Mouse (Mus musculus) ES-E14 (cell line): ENCODE measurements around the gene Trpm4. TPM values are rescaled to one million over a fixed set of nuclear protein-coding genes. Genes with fewer than 3 reads are reported as not detected.
A peak's percentile ranks its signal among the peaks of the same experiment; 100 is the strongest.

Source experiments
- DNase-seq: peaks from one replicate; pipeline ENCODE4 v3.0.0-alpha.2; 2013; ENCODE audit warnings: low read depth, low spot score
- H3K27ac ChIP-seq: 2 replicates; pipeline ENCODE4 v1.5.1; 2012; ENCODE audit warnings: low read depth, mild to moderate bottlenecking, low read length, moderate library complexity, mixed read lengths; ENCODE audit not compliant: poor library complexity, insufficient read depth, severe bottlenecking
- H3K36me3 ChIP-seq: 2 replicates; pipeline ENCODE4 v1.6.1; 2012; ENCODE audit warnings: mild to moderate bottlenecking, low read length, moderate library complexity, mixed read lengths; ENCODE audit not compliant: control insufficient read depth, poor library complexity, insufficient read depth, severe bottlenecking
- H3K4me1 ChIP-seq, 2 experiments: fragments of 150-350 bp in 1 of 2; sonication (generic) in 1 of 2; 2 replicates each; pipeline ENCODE4 v1.6.1; 2012; ENCODE audit warnings: low read length in 2 of 2, mild to moderate bottlenecking in 1 of 2, mixed read lengths in 1 of 2; ENCODE audit not compliant: control insufficient read depth in 2 of 2, insufficient read depth in 2 of 2, poor library complexity in 1 of 2
- H3K4me3 ChIP-seq, 2 experiments: fragments of 150-350 bp in 1 of 2; sonication (generic) in 1 of 2; 2 replicates each; pipeline ENCODE4 v1.5.1; 2012; ENCODE audit warnings: low read length in 2 of 2, low read depth in 1 of 2, mild to moderate bottlenecking in 1 of 2, mixed read lengths in 1 of 2; ENCODE audit not compliant: insufficient read depth in 1 of 2, poor library complexity in 1 of 2, severe bottlenecking in 1 of 2
- H3K9ac ChIP-seq: 2 replicates; pipeline ENCODE4 v1.6.1; 2012; ENCODE audit warnings: low read depth, mild to moderate bottlenecking, low read length, mixed read lengths; ENCODE audit not compliant: poor library complexity, insufficient read depth, severe bottlenecking
- H3K9me3 ChIP-seq: fragments of 150-350 bp; sonication (generic); 2 replicates; pipeline ENCODE4 v1.6.1; 2012; ENCODE audit warnings: low read depth, mild to moderate bottlenecking, low read length; ENCODE audit not compliant: control insufficient read depth, insufficient read depth
- CHD2 ChIP-seq: IDR thresholded peaks from 2 replicates; pipeline ENCODE4 v1.6.1; 2014; ENCODE audit warnings: mild to moderate bottlenecking, low read depth, low read length, inconsistent platforms
- HCFC1 ChIP-seq: IDR thresholded peaks from 2 replicates; pipeline ENCODE4 v1.6.1; 2012; ENCODE audit warnings: low read length, inconsistent platforms, borderline replicate concordance; ENCODE audit not compliant: insufficient read depth
- MAFK ChIP-seq: IDR thresholded peaks from 2 replicates; pipeline ENCODE4 v1.6.1; 2014; ENCODE audit warnings: mild to moderate bottlenecking, low read depth, low read length, inconsistent platforms; ENCODE audit not compliant: insufficient read depth
- ZC3H11A ChIP-seq: IDR thresholded peaks from 2 replicates; pipeline ENCODE4 v1.6.1; 2012; ENCODE audit warnings: low read depth, mild to moderate bottlenecking, inconsistent platforms, low read length, borderline replicate concordance
- ZNF384 ChIP-seq: IDR thresholded peaks from 2 replicates; pipeline ENCODE4 v1.6.1; 2012; ENCODE audit warnings: low read depth, low read length, inconsistent platforms
- in situ Hi-C, 2 experiments: fragments of 600-800 bp; cut with MboI; formaldehyde crosslinking; loops; one replicate each; pipeline ENCODE4 v1.15.1; 2025; ENCODE audit warnings: low sequenced_read_pairs in 2 of 2, inconsistent platforms in 1 of 2; ENCODE audit not compliant: unreplicated experiment in 2 of 2
- total RNA-seq: library from RNA; depleted of rRNA; stranded (reverse); fragments of 300-350 nt; gene quantifications from 2 replicates; pipeline ENCODE4 v1.2.3, GENCODE M21; 2012

Gene Trpm4
- total RNA-seq, 1 experiment: 26.5 TPM

- in situ Hi-C loops: no loop called here
- H3K36me3 ChIP-seq: no peaks in the 10 kb centered on the region
- no peaks in the 10 kb centered on the region for H3K9me3 ChIP-seq
- H3K9ac ChIP-seq: no peak overlapping the region
- TF ChIP-seq HCFC1: no peak
- TF ChIP-seq ZC3H11A: no peak
- no peak for TF ChIP-seq ZNF384
- TF ChIP-seq MAFK: no peak
- no peak for TF ChIP-seq CHD2
- no peak for DNase-seq
- peaks cover 5 to 33% of the 10 kb centered on the region in 2 experiments; a peak in 3 of 4 replicates for H3K4me1 ChIP-seq
- H3K4me3 ChIP-seq: no peak overlapping the region
- no peak overlapping the region for H3K27ac ChIP-seq
Observed at GRCm38 (mm10) chr7:45334605-45335004, 1.0 kb upstream of the Trpm4 start.

DNA sequence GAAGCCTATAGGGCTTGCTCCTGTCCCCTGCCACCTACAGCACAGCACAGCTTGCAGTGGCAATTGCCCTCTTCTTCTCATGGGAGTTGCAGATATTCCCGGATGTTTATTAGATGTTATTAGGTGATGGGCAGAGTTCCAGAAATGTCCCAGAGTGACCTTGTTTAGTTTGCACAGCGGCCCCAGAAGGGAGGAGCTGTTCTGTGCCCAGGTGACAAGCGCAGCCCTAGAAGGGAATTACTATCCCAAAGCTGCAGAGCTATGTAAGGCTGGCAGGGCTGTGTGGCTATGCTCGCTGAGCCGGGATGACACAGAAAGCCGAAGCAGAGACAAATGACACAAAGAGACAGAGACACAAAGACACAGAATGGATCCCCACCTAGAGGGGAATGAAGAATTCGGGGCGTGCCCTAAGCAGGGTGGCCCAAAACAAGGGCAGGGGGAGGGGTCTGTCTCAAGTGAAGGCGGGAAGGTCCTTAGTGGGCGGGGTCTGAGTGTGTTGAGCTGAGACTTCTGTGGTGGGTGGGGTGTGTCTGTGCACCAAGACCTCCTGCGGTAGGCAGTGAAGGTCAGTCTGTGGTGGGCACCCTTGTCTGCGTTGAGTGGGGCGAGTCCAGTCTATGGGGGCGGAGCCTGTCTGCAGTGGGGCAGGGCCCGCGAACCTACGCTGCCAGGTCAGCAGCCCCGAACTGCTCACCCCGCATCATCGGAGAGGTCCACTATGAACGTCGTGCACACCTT is 725 bp downstream of the Trpm4 start:
- no peak for TF ChIP-seq HCFC1
- TF ChIP-seq ZC3H11A: no peak
- no peak for TF ChIP-seq MAFK
- TF ChIP-seq CHD2: no peak
- no peak for TF ChIP-seq ZNF384
- Histone ChIP-seq H3K9me3 (no peaks in the 10 kb centered on the region), H3K36me3 (no peaks in the 10 kb centered on the region), H3K4me3 (peak overlapping the region; percentile 74 to 81), H3K4me1 (peaks cover 5 to 25% of the 10 kb centered on the region in 2 experiments; a peak in 3 of 4 replicates), H3K9ac (peak overlapping the region; percentile 74), H3K27ac (peak overlapping the region; percentile 12; the same call in 1 of the 2 replicates)
- DNase-seq: peak; percentile 95
- in situ Hi-C loops: no loop called here

GRCm38 (mm10) chr7:45331502-45331901 is 2.1 kb downstream of the Trpm4 start:
- Histone ChIP-seq H3K27ac (no peak overlapping the region), H3K4me3 (no peak overlapping the region), H3K9me3 (no peaks in the 10 kb centered on the region), H3K4me1 (peaks cover 5 to 18% of the 10 kb centered on the region in 2 experiments; a peak in 3 of 4 replicates), H3K9ac (no peak overlapping the region), H3K36me3 (peaks cover 2% of the 10 kb centered on the region; the same call in 1 of the 2 replicates)
- no peak for DNase-seq
- in situ Hi-C loops: no loop called here
- TF ChIP-seq CHD2 (no peak), ZC3H11A (no peak)

GRCm38 (mm10) chr7:45328841-45329475 is 4.6 kb downstream of the Trpm4 start:
- Histone ChIP-seq H3K4me3 (no peak overlapping the region), H3K9ac (no peak overlapping the region), H3K4me1 (peaks cover 5 to 9% of the 10 kb centered on the region in 2 experiments; a peak in 3 of 4 replicates), H3K9me3 (no peaks in the 10 kb centered on the region), H3K36me3 (peaks cover 8% of the 10 kb centered on the region; the same call in 1 of the 2 replicates), H3K27ac (no peak overlapping the region)
- TF ChIP-seq HCFC1 (no peak), ZC3H11A (no peak), ZNF384 (no peak), MAFK (no peak), CHD2 (no peak)
- DNase-seq: no peak
- in situ Hi-C loops: no loop called here
